Mouse (Mus musculus): ENCODE results near the gene Egfl7. TPM values are rescaled to one million over a fixed set of nuclear protein-coding genes. Genes with fewer than 3 reads are reported as not detected.

Egfl7 gene
- polyA plus RNA-seq, 1 experiment from 2014 or later = 85.7 TPM

GRCm38 (mm10) chr2:26608781-26609180 is 29.0 kb downstream of the Egfl7 start:
- no peaks in the 10 kb centered on the region for H3K9me3 ChIP-seq (replicated peaks)
- H3K4me3 ChIP-seq = no peak overlapping the region
- no peak for DNase-seq (ENCODE audit: low spot score)
- H3K36me3 ChIP-seq = no peaks in the 10 kb centered on the region
- H3K27ac ChIP-seq (replicated peaks) = no peak overlapping the region
- H3K27me3 ChIP-seq (ENCODE audit: low read depth, poor library complexity, severe bottlenecking) = peaks cover 41% of the 10 kb centered on the region
- peaks cover 20% of the 10 kb centered on the region for H3K4me1 ChIP-seq

DNA sequence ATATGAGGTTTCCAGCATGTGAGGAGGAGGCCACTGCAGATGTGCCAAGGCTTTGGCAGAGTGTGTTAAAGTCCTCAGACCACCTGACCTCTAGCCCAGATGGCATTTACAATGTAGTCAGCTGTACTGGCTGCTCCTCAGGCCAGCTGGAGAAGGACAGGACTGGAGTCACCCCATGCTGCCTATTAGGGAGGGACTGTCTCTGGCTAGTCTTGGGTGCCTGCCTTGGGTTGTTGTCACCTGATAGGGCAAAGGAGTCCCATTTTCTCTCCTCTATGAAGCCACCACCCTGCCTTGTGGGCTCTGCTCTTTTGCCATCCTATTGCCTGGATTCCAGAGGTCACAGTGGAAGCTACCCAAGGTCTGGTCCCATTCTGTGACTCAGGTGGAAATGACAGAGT is 29.4 kb downstream of the Egfl7 start:
- peaks cover 36% of the 10 kb centered on the region for H3K27me3 ChIP-seq (ENCODE audit: low read depth, poor library complexity, severe bottlenecking)
- no peaks in the 10 kb centered on the region for H3K9me3 ChIP-seq (replicated peaks)
- DNase-seq (ENCODE audit: low spot score) = no peak
- peaks cover 15% of the 10 kb centered on the region for H3K4me1 ChIP-seq
- H3K36me3 ChIP-seq = no peaks in the 10 kb centered on the region
- no peak overlapping the region for H3K27ac ChIP-seq (replicated peaks)
- no peak overlapping the region for H3K4me3 ChIP-seq

DNA sequence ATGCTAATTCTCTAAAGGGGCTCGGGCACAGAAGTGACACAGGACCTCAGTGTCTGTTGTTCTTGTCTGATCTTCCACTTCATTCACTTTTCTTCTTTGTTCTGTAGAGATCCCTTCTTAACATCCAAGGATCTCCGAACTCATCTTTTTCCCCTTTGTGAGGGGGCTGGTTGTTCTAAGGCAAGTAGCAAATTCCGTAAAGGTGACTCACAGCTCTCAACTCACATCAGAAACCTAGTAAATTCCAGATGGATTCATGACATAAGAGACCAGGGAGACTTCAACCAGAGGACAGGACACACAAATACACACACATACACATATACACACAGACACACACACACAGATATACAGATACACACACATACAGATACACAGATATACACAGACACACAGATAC is 30.7 kb downstream of the Egfl7 start:
- WGBS = 72% methylated on average over 3 of the region's 3 CpGs
- Histone ChIP-seq H3K9me3 (replicated peaks) (no peaks in the 10 kb centered on the region), H3K4me3 (no peak overlapping the region), H3K36me3 (no peaks in the 10 kb centered on the region), H3K27me3 (ENCODE audit: low read depth, poor library complexity, severe bottlenecking) (peaks cover 24% of the 10 kb centered on the region), H3K4me1 (peaks cover 11% of the 10 kb centered on the region), H3K27ac (replicated peaks) (no peak overlapping the region)
- no peak for DNase-seq (ENCODE audit: low spot score)

GRCm38 (mm10) chr2:26611054-26611453 is 31.2 kb downstream of the Egfl7 start:
- no peaks in the 10 kb centered on the region for H3K36me3 ChIP-seq
- DNase-seq (ENCODE audit: low spot score) = no peak
- H3K4me1 ChIP-seq = peaks cover 11% of the 10 kb centered on the region
- no peak overlapping the region for H3K4me3 ChIP-seq
- H3K9me3 ChIP-seq (replicated peaks) = no peaks in the 10 kb centered on the region
- no peak overlapping the region for H3K27ac ChIP-seq (replicated peaks)
- H3K27me3 ChIP-seq (ENCODE audit: low read depth, poor library complexity, severe bottlenecking) = peaks cover 18% of the 10 kb centered on the region

DNA sequence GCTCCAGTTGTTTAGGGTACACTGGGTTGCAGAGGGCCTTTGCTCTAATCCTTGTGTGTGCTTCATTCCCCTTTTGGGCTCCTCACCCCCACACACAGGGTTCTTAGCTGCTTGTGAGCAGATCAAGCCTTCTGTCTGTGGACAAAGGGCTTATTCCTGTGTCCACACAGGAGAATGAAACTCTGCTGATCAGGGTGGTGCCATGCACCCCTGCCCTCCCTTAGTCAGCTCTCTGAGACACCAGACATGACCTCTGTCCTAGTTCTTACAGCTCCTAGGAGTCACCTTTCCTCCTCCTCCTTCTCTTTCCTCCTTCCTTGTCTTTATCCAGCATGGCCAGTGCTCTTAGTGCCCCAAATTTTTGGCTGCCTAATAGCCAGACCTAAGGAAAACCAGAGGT is 32.1 kb downstream of the Egfl7 start:
- Histone ChIP-seq H3K4me3 (no peak overlapping the region), H3K27ac (replicated peaks) (no peak overlapping the region), H3K9me3 (replicated peaks) (no peaks in the 10 kb centered on the region), H3K27me3 (ENCODE audit: low read depth, poor library complexity, severe bottlenecking) (peaks cover 11% of the 10 kb centered on the region; the same call in 1 of the 2 replicates), H3K4me1 (peaks cover 8% of the 10 kb centered on the region), H3K36me3 (no peaks in the 10 kb centered on the region)
- DNase-seq (ENCODE audit: low spot score) = no peak

DNA sequence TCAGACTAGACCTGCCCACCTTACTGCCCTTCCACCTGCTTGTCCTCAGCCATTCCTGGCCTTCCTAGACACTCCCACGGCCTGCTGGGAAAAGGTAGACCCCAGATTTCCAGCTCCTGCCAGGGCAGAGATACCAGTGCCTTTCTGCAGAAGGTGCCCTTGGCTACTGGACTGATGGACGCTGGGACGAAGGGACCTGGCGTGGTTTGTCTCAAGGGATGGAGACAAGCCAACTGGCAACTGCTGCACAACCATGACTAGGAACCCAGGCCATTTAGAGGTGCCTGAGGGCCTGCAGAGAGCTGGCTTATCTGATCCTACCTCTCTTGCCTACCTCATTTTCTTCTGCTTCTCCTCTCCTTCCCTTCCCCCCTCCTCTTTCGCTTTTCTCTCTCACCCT is 35.1 kb downstream of the Egfl7 start:
- DNase-seq (ENCODE audit: low spot score) = no peak
- Histone ChIP-seq H3K4me1 (peaks cover 4% of the 10 kb centered on the region; the same call in 1 of the 2 replicates), H3K27me3 (ENCODE audit: low read depth, poor library complexity, severe bottlenecking) (0 out of 2 replicates have a peak, but pooled peaks cover 6% of the 10 kb centered on the region), H3K27ac (replicated peaks) (no peak overlapping the region), H3K4me3 (no peak overlapping the region), H3K9me3 (replicated peaks) (no peaks in the 10 kb centered on the region), H3K36me3 (no peaks in the 10 kb centered on the region)
- WGBS = 86% methylated on average over 5 of the region's 5 CpGs

GRCm38 (mm10) chr2:26615459-26616124 is 35.8 kb downstream of the Egfl7 start:
- DNase-seq (ENCODE audit: low spot score) = no peak
- Histone ChIP-seq H3K36me3 (no peaks in the 10 kb centered on the region), H3K27ac (replicated peaks) (no peak overlapping the region), H3K4me3 (no peak overlapping the region), H3K4me1 (peaks cover 4% of the 10 kb centered on the region; the same call in 1 of the 2 replicates), H3K27me3 (ENCODE audit: low read depth, poor library complexity, severe bottlenecking) (0 out of 2 replicates have a peak, but pooled peaks cover 6% of the 10 kb centered on the region), H3K9me3 (replicated peaks) (no peaks in the 10 kb centered on the region)
- WGBS = 89% methylated on average over 4 of the region's 4 CpGs

GRCm38 (mm10) chr2:26617331-26617730 is 37.5 kb downstream of the Egfl7 start:
- no peaks in the 10 kb centered on the region for H3K9me3 ChIP-seq (replicated peaks)
- H3K4me1 ChIP-seq = peaks cover 4% of the 10 kb centered on the region; the same call in 1 of the 2 replicates
- 0 out of 2 replicates have a peak, but pooled peaks cover 6% of the 10 kb centered on the region for H3K27me3 ChIP-seq (ENCODE audit: low read depth, poor library complexity, severe bottlenecking)
- no peak overlapping the region for H3K4me3 ChIP-seq
- H3K27ac ChIP-seq (replicated peaks) = no peak overlapping the region
- WGBS = 79% methylated on average over 6 of the region's 6 CpGs
- no peak for DNase-seq (ENCODE audit: low spot score)
- no peaks in the 10 kb centered on the region for H3K36me3 ChIP-seq

DNA sequence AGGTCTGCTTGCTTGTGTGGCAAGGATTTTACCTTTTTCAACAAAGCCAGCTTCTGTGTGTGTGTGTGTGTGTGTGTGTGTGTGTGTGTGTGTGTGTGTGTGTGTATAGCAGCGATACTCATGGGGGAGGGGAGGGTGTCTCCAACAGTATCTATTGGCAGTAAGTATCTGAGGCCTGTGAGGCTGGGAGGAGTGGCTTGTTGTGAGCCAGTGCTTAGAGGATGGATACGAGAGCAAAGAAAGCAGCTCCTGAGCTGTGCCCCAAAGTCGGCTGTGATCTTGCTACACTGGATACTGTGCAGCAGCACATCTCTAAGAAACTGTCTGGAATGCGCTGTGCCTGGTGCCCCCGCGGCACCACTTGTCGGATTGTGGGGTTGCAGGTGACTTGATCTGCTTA is 38.1 kb downstream of the Egfl7 start:
- H3K27me3 ChIP-seq (ENCODE audit: low read depth, poor library complexity, severe bottlenecking) = 0 out of 2 replicates have a peak, but pooled peaks cover 6% of the 10 kb centered on the region
- H3K4me3 ChIP-seq = no peak overlapping the region
- H3K9me3 ChIP-seq (replicated peaks) = no peaks in the 10 kb centered on the region
- no peak for DNase-seq (ENCODE audit: low spot score)
- 64% methylated on average over 7 of the region's 7 CpGs for WGBS
- peaks cover 4% of the 10 kb centered on the region; the same call in 1 of the 2 replicates for H3K4me1 ChIP-seq
- no peak overlapping the region for H3K27ac ChIP-seq (replicated peaks)
- no peaks in the 10 kb centered on the region for H3K36me3 ChIP-seq

DNA sequence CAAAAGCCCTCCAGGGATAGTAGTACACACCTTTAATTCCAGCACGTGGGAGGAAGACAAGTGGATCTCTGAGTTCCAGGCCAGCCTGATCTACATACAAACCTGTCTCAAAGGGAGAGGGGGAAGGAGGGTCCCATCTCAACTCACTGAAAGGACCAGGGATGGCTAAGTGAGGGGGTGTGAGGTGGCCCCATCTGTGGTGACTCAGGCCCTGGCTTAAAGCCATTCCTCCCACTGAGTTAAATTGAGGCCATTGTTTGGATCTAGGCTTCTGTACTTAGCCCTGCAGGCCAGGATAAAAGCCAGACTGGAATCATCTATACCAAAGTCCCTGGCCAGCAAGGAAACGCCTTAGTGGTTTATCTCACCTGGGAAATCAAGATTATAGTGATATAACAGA is 41.4 kb downstream of the Egfl7 start:
- Histone ChIP-seq H3K4me1 (no peaks in the 10 kb centered on the region), H3K4me3 (no peak overlapping the region), H3K9me3 (replicated peaks) (no peaks in the 10 kb centered on the region), H3K27me3 (ENCODE audit: low read depth, poor library complexity, severe bottlenecking) (0 out of 2 replicates have a peak, but pooled peaks cover 6% of the 10 kb centered on the region), H3K36me3 (no peaks in the 10 kb centered on the region), H3K27ac (replicated peaks) (no peak overlapping the region)
- 60% methylated on average over 2 of the region's 2 CpGs for WGBS
- no peak for DNase-seq (ENCODE audit: low spot score)

GRCm38 (mm10) chr2:26622984-26623383 is 43.2 kb downstream of the Egfl7 start:
- Histone ChIP-seq H3K36me3 (no peaks in the 10 kb centered on the region), H3K9me3 (replicated peaks) (no peaks in the 10 kb centered on the region), H3K27ac (replicated peaks) (no peak overlapping the region), H3K4me1 (peaks cover 7% of the 10 kb centered on the region), H3K4me3 (no peak overlapping the region), H3K27me3 (ENCODE audit: low read depth, poor library complexity, severe bottlenecking) (peaks cover 16% of the 10 kb centered on the region)
- no peak for DNase-seq (ENCODE audit: low spot score)
- WGBS = 81% methylated on average over 5 of the region's 5 CpGs

- Histone ChIP-seq H3K9me3 (replicated peaks) (no peaks in the 10 kb centered on the region), H3K36me3 (no peaks in the 10 kb centered on the region), H3K27ac (replicated peaks) (no peak overlapping the region), H3K27me3 (ENCODE audit: low read depth, poor library complexity, severe bottlenecking) (peaks cover 15% of the 10 kb centered on the region), H3K4me1 (peaks cover 31% of the 10 kb centered on the region), H3K4me3 (no peak overlapping the region)
- no peak for DNase-seq (ENCODE audit: low spot score)
- 84% methylated on average over 3 of the region's 3 CpGs for WGBS
Measured at GRCm38 (mm10) chr2:26625419-26625818, 45.6 kb downstream of the Egfl7 start.

DNA sequence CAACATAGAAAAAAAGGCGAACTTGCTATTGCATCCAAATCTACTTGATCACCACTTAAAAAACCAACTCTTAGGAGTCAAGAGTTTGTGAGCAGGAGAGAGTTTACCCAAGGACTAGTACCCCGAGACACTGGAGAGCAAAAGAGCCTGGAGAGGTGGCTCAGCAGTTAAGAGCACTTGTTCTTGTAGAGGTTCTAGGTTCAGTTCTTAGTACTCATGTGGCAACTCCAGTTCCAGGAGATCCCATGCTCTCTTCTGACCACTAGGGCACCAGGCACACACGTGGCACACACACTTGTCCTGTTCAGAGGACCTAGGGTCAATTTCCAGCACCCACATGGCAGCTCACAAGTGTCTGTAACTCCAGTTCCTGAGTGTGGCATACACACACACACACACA is 46.3 kb downstream of the Egfl7 start:
- no peak overlapping the region for H3K27ac ChIP-seq (replicated peaks)
- peaks cover 33% of the 10 kb centered on the region for H3K4me1 ChIP-seq
- WGBS = 74% methylated on average over 3 of the region's 3 CpGs
- peaks cover 15% of the 10 kb centered on the region for H3K27me3 ChIP-seq (ENCODE audit: low read depth, poor library complexity, severe bottlenecking)
- H3K4me3 ChIP-seq = no peak overlapping the region
- H3K36me3 ChIP-seq = no peaks in the 10 kb centered on the region
- DNase-seq (ENCODE audit: low spot score) = no peak
- H3K9me3 ChIP-seq (replicated peaks) = no peaks in the 10 kb centered on the region

All from midbrain, embryonic 10.5 days (tissue).